Mouse (Mus musculus): ENCODE measurements around the gene Scn10a. TPM values are rescaled to one million over a fixed set of nuclear protein-coding genes. Genes with fewer than 3 reads are reported as not detected.

Gene Scn10a
- polyA plus RNA-seq, 2 experiments = 0.06 to 0.08 TPM

DNA sequence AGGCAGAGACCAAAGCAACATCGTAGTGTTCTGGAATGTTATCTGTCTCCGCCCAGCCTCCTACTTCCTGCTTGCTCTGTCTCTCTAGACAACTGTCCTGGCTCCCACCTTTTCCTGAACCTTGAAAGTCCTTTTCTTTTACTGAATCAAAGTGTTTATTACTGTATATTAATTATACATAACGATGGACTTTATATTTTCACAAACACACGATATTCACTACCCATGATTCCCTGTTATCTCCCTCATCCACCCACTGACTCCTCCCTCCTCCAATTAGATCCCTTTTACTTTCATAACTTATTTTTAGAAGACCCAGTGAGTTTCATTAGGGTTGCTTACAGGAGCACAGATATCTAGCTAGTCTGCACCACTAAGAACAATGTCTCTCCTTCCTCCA is 95.0 kb downstream of the Scn10a start:
- H3K4me3 ChIP-seq (ENCODE audit: insufficient read depth in 1 of 2, low read depth in 2 of 2, low read length in 2 of 2) = no peak overlapping the region
- TF ChIP-seq EP300 (IDR thresholded peaks at IDR 0.05; ENCODE audit: low read depth) (no peak), CTCF (IDR thresholded peaks at IDR 0.05; ENCODE audit: low read depth) (no peak)
- DNase-seq (ENCODE audit: low read depth in 3 of 3, low spot score in 3 of 3) (no peak), ATAC-seq (ENCODE audit: insufficient read depth) (no peak)
- no peaks in the 10 kb centered on the region for H3K27me3 ChIP-seq (ENCODE audit: control insufficient read depth, insufficient read depth, low read length)
- no peak overlapping the region for H3K4me2 ChIP-seq (ENCODE audit: low read depth)
- 45% methylated on average over 4 of the region's 4 CpGs for WGBS (ENCODE audit: insufficient replicate concordance)
- H3K9ac ChIP-seq (replicated peaks) = no peak overlapping the region
- H3K4me1 ChIP-seq (replicated peaks; ENCODE audit: control insufficient read depth in 2 of 2, insufficient read depth in 2 of 2, low read length in 1 of 2) = no peaks in the 10 kb centered on the region
- H3K27ac ChIP-seq = no peak overlapping the region
- H3K9me3 ChIP-seq (ENCODE audit: control insufficient read depth, low read length) = no peaks in the 10 kb centered on the region
- no peaks in the 10 kb centered on the region for H3K36me3 ChIP-seq (replicated peaks; ENCODE audit: control insufficient read depth, insufficient read depth, low read depth)

DNA sequence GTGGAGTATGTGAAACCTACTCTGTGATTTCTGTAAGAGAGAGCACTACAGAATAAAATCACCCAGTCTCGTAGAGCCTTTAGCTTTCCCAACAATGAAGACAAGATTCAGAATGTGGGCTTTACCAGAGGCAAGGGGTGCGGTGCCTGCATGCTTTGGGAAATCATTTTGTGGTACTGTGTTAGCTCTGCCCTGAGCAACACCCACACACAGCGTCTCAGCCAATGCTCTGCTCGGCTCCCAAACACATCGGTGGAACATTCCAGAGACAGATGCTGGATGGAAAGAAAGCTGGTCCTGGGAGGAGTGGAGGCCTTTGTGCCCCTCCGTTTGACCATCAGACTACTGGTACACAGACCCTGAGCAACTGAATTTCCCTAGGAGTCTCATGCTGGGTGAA is 104.3 kb downstream of the Scn10a start:
- TF ChIP-seq EP300 (IDR thresholded peaks at IDR 0.05; ENCODE audit: low read depth) (no peak), CTCF (IDR thresholded peaks at IDR 0.05; ENCODE audit: low read depth) (no peak)
- no peak overlapping the region for H3K27ac ChIP-seq
- ATAC-seq (ENCODE audit: insufficient read depth) (no peak), DNase-seq (ENCODE audit: low read depth in 3 of 3, low spot score in 3 of 3) (no peak)
- no peaks in the 10 kb centered on the region for H3K36me3 ChIP-seq (replicated peaks; ENCODE audit: control insufficient read depth, insufficient read depth, low read depth)
- H3K4me3 ChIP-seq (ENCODE audit: insufficient read depth in 1 of 2, low read depth in 2 of 2, low read length in 2 of 2) = no peak overlapping the region
- H3K9ac ChIP-seq (replicated peaks) = no peak overlapping the region
- no peaks in the 10 kb centered on the region for H3K4me1 ChIP-seq (replicated peaks; ENCODE audit: control insufficient read depth in 2 of 2, insufficient read depth in 2 of 2, low read length in 1 of 2)
- WGBS (ENCODE audit: insufficient replicate concordance) = 68% methylated on average over 6 of the region's 6 CpGs
- H3K27me3 ChIP-seq (ENCODE audit: control insufficient read depth, insufficient read depth, low read length) = no peaks in the 10 kb centered on the region
- H3K4me2 ChIP-seq (ENCODE audit: low read depth) = no peak overlapping the region
- no peaks in the 10 kb centered on the region for H3K9me3 ChIP-seq (ENCODE audit: control insufficient read depth, low read length)

DNA sequence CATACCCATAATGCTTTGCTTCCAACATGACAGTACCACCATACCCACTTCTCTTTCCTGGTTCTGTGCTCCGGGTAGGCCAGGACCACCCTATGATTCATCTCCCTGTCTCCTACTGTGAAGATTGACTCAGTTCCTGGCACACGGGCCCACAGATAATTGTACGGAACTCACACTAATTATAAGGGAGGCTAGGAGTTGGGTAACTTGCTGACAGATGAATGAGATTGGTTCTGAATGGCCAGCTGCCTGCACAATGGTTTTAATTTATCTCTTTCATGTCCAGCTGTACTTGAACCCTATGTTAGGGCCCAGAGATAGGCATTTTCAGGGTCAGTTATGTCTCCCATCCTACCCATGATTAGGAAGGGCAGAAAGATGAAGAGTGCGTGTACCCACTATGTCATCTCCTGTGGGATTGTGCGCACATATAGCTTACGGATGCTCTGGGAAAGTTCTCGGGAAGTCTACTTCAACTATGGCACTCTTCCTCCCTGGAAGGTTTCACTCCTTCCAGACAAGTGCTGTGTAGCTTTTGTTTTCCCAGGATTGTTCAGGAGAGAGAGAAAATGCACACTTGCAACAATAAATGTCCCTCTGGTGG is 108.5 kb downstream of the Scn10a start:
- ATAC-seq (ENCODE audit: insufficient read depth) (no peak), DNase-seq (ENCODE audit: low read depth in 3 of 3, low spot score in 3 of 3) (no peak)
- Histone ChIP-seq H3K4me2 (ENCODE audit: low read depth) (no peak overlapping the region), H3K4me3 (ENCODE audit: insufficient read depth in 1 of 2, low read depth in 2 of 2, low read length in 2 of 2) (no peak overlapping the region), H3K9me3 (ENCODE audit: control insufficient read depth, low read length) (no peaks in the 10 kb centered on the region), H3K27me3 (ENCODE audit: control insufficient read depth, insufficient read depth, low read length) (no peaks in the 10 kb centered on the region), H3K36me3 (replicated peaks; ENCODE audit: control insufficient read depth, insufficient read depth, low read depth) (no peaks in the 10 kb centered on the region), H3K9ac (replicated peaks) (no peak overlapping the region), H3K4me1 (replicated peaks; ENCODE audit: control insufficient read depth in 2 of 2, insufficient read depth in 2 of 2, low read length in 1 of 2) (no peaks in the 10 kb centered on the region), H3K27ac (no peak overlapping the region)
- WGBS (ENCODE audit: insufficient replicate concordance) = 64% methylated on average over 7 of the region's 7 CpGs
- TF ChIP-seq CTCF (IDR thresholded peaks at IDR 0.05; ENCODE audit: low read depth) = no peak
- no peak for TF ChIP-seq EP300 (IDR thresholded peaks at IDR 0.05; ENCODE audit: low read depth)

DNA sequence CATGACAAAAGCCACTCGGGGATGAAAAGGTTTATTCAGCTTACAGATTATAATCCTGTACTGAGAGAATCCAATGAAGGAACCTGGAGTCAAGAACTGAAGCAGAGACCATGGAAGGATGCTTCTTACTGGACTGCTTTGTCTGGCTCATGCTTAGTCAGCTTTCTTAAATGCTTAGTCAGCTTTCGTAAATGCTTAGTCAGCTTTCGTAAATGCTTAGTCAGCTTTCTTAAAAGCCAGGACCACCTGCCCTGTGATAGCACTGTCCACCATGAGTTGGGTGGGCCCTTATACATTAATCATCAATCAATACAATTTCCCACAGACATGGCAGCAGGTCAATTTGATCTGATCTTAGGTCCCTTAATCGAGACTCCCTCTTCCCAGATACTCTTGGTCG is 112.2 kb downstream of the Scn10a start:
- WGBS (ENCODE audit: insufficient replicate concordance) = 72% methylated on average over 5 of the region's 5 CpGs
- H3K4me3 ChIP-seq (ENCODE audit: insufficient read depth in 1 of 2, low read depth in 2 of 2, low read length in 2 of 2) = no peak overlapping the region
- H3K4me1 ChIP-seq (replicated peaks; ENCODE audit: control insufficient read depth in 2 of 2, insufficient read depth in 2 of 2, low read length in 1 of 2) = no peaks in the 10 kb centered on the region
- H3K9me3 ChIP-seq (ENCODE audit: control insufficient read depth, low read length) = no peaks in the 10 kb centered on the region
- no peaks in the 10 kb centered on the region for H3K27me3 ChIP-seq (ENCODE audit: control insufficient read depth, insufficient read depth, low read length)
- H3K4me2 ChIP-seq (ENCODE audit: low read depth) = no peak overlapping the region
- no peak for TF ChIP-seq EP300 (IDR thresholded peaks at IDR 0.05; ENCODE audit: low read depth)
- no peak for TF ChIP-seq CTCF (IDR thresholded peaks at IDR 0.05; ENCODE audit: low read depth)
- no peak overlapping the region for H3K9ac ChIP-seq (replicated peaks)
- no peak for DNase-seq (ENCODE audit: low read depth in 3 of 3, low spot score in 3 of 3)
- ATAC-seq (ENCODE audit: insufficient read depth) = no peak
- H3K27ac ChIP-seq = no peak overlapping the region
- no peaks in the 10 kb centered on the region for H3K36me3 ChIP-seq (replicated peaks; ENCODE audit: control insufficient read depth, insufficient read depth, low read depth)

DNA sequence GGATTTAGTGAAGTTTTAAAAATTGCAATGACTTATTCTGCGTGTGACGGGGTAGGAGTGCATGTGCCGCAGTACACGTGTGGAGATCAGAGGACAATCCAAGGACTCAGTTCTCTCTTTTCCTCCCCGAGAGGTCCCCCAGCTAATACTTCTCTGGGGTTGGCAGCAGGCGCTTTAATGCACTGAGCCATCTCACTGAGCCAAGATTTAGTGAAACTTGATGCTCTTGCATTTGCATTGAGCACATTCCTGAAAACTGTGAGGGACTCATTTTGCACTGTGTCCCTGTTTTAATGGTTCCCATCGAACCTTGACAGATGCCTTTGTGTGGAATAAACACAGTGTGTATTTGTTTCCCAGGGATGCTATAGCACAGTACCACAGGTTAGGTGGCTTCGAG is 114.5 kb downstream of the Scn10a start:
- Histone ChIP-seq H3K27me3 (ENCODE audit: control insufficient read depth, insufficient read depth, low read length) (no peaks in the 10 kb centered on the region), H3K4me3 (ENCODE audit: insufficient read depth in 1 of 2, low read depth in 2 of 2, low read length in 2 of 2) (no peak overlapping the region), H3K4me2 (ENCODE audit: low read depth) (no peak overlapping the region), H3K9ac (replicated peaks) (no peak overlapping the region), H3K36me3 (replicated peaks; ENCODE audit: control insufficient read depth, insufficient read depth, low read depth) (no peaks in the 10 kb centered on the region), H3K27ac (no peak overlapping the region), H3K4me1 (replicated peaks; ENCODE audit: control insufficient read depth in 2 of 2, insufficient read depth in 2 of 2, low read length in 1 of 2) (no peaks in the 10 kb centered on the region), H3K9me3 (ENCODE audit: control insufficient read depth, low read length) (no peaks in the 10 kb centered on the region)
- DNase-seq (ENCODE audit: low read depth in 3 of 3, low spot score in 3 of 3) (no peak), ATAC-seq (ENCODE audit: insufficient read depth) (no peak)
- TF ChIP-seq CTCF (IDR thresholded peaks at IDR 0.05; ENCODE audit: low read depth) (no peak), EP300 (IDR thresholded peaks at IDR 0.05; ENCODE audit: low read depth) (no peak)
- 63% methylated on average over 8 of the region's 8 CpGs for WGBS (ENCODE audit: insufficient replicate concordance)

Measured in liver, embryonic 14.5 days (tissue).